Mouse (Mus musculus) megakaryocyte, embryonic 14.5 days (primary cell): Measurements from ENCODE around the gene Fars2.

ENCODE experiments used
- FLI1 ChIP-seq: IDR thresholded peaks from 2 replicates; pipeline ENCODE4 v1.6.1; 2012; ENCODE audit warnings: low read length, inconsistent platforms, mixed read lengths
- GATA1 ChIP-seq: IDR thresholded peaks from 3 replicates; pipeline ENCODE4 v1.6.1; 2012; ENCODE audit warnings: mixed read lengths, low read length, inconsistent platforms, borderline replicate concordance

GRCm38 (mm10) chr13:36530852-36531251 lies 413.6 kb downstream of the Fars2 start:
- no peak for TF ChIP-seq GATA1
- no peak for TF ChIP-seq FLI1
